Mouse (Mus musculus) neural tube, postnatal 0 days (tissue): ENCODE measurements around the gene Dpep1. TPM values are rescaled to one million over a fixed set of nuclear protein-coding genes. Genes with fewer than 3 reads are reported as not detected.

ENCODE experiments used
- polyA plus RNA-seq: library from polyadenylated mRNA; unstranded; fragments of >200 nt; fragmentation: Nextera tagmentation; extraction: Ambion mirVana; gene quantifications from 2 replicates; pipeline ENCODE4 v1.2.1, GENCODE M21; 2015

The Dpep1 gene
- polyA plus RNA-seq, result 1.4 and 2.3 TPM in 2 replicates

GRCm38 (mm10) chr8:123185566-123186409 is at the start of gene Dpep1:
Dpep1 (plus strand) TSS chr8:123186242.

GRCm38 (mm10) chr8:123157888-123158465 is 28.1 kb upstream of the Dpep1 start, which contains the start of gene Sult5a1:
Sult5a1 (minus strand) TSS chr8:123158315.

DNA sequence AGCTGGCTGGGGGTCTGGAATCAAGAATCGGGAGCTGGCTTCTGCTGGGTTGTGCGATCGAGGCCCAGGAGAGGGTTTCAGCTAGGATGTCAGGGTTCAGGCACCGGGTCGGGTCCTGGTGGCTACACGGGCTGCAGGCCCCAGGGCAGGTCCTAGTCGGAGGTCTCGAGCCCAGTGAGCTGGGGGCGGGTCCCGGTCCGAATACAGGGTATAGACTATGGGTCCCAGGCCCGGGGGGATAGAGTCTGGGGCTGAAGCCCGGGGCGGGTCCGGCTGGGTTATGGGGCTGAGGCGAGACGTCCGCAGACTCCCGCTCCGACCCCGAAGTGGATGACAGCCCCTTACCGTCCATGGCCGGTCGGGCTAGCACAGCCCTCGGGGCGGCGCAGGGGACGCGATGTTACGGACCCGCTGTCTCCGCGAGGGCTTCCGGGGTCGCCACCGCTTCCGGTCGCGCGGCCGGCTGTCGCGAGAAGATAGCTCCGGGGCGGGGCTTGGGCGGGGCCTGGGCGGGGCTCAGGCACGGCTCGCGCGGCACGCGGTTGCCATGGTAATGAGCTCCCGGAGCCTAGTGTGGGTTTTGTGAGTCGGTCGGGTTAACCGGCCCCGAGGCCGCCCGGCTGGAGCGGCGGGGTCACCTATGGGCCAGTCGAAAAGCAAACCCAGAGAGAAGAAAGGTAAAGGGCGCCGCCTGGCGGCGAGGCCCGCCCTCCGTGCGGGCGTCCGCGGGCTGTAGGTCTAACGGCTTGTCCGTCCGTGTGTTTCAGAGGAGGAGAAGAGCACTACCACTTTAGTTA is 26.5 kb downstream of the Dpep1 start, which contains the start of the genes Chmp1a and Spata33:
Gene Chmp1a (minus strand): TSS at position 443 of the 797 bp plus-strand sequence.
Gene Spata33 (plus strand): TSS at position 512 of the 797 bp plus-strand sequence.

DNA sequence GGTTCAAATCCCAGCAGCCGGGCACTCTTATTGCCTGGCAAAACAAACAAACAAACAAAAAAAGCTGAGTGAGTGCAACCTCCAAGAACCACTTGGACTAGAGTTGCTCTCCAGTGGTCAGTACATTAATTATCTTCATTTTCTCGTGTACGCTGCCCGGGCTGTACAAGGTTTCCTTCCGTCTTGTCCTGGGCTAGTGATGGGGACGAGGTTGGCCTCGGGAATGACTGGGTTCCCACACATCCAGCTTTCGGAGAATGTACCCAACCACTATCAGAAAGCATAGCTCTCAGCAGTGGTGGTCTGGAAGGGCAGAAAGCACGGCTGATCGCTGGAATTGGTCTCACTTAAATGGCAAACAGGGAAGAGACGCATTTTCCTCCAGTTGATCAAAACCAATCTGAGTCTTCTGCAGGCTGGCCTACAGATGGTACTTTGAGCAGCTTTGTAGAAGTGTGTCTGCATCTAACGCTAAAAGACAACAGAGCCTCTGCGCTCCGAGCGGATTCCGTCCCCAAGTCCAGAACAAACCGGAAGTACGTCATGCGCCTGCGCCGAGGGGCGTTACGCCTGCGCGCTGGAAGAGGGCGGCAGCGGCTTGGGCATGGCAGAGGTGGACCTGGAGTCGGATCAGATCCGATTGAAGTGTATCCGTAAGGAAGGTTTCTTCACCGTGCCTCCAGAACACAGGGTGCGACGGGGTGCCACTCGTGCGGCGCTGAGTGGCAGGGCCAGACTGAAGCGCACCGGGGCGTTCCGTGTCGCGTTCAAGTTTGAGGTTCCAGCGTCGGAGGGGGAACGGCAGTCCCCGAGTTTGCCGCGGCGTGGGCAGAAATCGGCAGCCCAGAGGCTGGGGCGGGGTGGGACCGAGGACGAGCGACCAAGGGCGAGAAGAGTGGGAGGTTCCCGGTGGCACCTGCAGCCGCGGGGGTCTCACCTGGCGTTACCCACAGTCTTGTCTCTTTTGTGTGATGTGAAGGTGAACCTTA is 38.5 kb downstream of the Dpep1 start, which contains the start of gene Cdk10:
Gene Cdk10 (plus strand): TSS at position 565 of the 989 bp plus-strand sequence.

DNA sequence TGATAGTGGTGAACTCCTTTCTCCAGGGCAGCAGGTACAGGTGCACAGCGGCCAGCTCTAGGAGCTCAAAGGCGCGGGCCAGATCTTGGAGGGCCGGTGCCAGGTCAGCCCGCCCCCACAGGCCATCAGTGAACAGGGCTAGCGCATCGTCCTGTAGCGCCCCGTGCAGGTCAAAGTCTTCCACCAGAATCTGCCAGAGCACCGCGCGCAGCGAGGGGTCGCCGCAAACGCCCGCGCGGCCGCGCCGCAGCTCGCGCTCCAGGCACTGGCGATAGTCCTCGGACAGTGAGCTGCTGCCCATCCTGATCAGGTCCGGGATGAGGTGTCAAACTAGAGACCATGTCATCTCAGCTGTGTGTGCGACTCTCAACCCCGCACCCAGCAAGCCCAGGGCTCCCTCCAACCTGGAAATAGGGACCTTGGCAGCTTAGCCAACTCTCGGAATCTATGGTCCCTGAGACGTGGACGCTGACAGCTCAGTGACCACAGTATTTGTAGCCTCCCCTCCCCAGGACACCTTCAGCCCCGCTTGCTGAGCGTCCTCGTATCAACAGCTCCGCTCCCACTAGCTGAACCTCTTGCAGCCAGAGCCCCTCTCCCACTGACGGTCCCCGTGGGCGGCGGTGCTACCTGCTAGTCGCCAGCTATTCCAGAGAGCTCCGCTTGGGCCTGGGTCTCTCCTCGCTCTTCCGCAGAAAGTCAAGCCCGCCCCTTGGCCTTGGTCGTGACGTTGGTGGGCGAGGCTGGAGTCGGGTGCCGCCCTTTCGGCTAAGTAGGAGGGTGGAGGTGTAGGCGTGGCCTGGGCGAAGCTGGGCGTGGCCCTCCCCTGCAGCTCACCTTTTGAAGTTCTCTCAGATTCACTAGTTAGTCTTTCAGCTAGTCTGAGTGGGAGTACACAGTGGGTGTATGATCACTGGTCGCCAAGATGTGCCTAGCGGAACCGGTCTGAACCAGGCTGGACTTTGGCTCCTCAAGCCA is 49.8 kb downstream of the Dpep1 start, which contains the start of gene Spata2l:
Gene Spata2l (minus strand): TSS at position 714 of the 978 bp plus-strand sequence.

Other genes starting within 250 kb of the Dpep1 start
- 77.8 and 81.7 TPM in 2 replicates for gene Ankrd11, start 144.0 kb upstream of the Dpep1 start, polyA plus RNA-seq
- 47.6 and 54.2 TPM in 2 replicates for gene Spg7, start 123.3 kb upstream of the Dpep1 start, polyA plus RNA-seq
- 727 and 861 TPM in 2 replicates for gene Rpl13, start 83.9 kb upstream of the Dpep1 start, polyA plus RNA-seq
- gene Cpne7, start 68.9 kb upstream of the Dpep1 start, polyA plus RNA-seq, result 8.8 and 11.8 TPM in 2 replicates
- gene Sult5a1, start 27.9 kb upstream of the Dpep1 start, polyA plus RNA-seq, result 3.3 and 4.5 TPM in 2 replicates
- gene Chmp1a, start 26.5 kb downstream of the Dpep1 start, polyA plus RNA-seq, result 159 and 169 TPM in 2 replicates
- 8.6 and 8.8 TPM in 2 replicates for gene Spata33, start 26.6 kb downstream of the Dpep1 start, polyA plus RNA-seq
- gene Cdk10, start 38.6 kb downstream of the Dpep1 start, polyA plus RNA-seq, result 41.0 and 46.2 TPM in 2 replicates
- gene Spata2l, start 50.0 kb downstream of the Dpep1 start, polyA plus RNA-seq, result 18.3 and 18.5 TPM in 2 replicates
- gene Zfp276, start 68.0 kb downstream of the Dpep1 start, polyA plus RNA-seq, result 15.3 and 18.2 TPM in 2 replicates
- 54.6 and 63.7 TPM in 2 replicates for gene Vps9d1, start 68.1 kb downstream of the Dpep1 start, polyA plus RNA-seq
- gene Fanca, start 132.3 kb downstream of the Dpep1 start, polyA plus RNA-seq, result 3.0 and 7.2 TPM in 2 replicates
- 31.8 and 35.0 TPM in 2 replicates for gene Spire2, start 146.5 kb downstream of the Dpep1 start, polyA plus RNA-seq
- 411 and 449 TPM in 2 replicates for gene Tcf25, start 187.5 kb downstream of the Dpep1 start, polyA plus RNA-seq
- gene Mc1r, start 220.9 kb downstream of the Dpep1 start, polyA plus RNA-seq, result 0.06 TPM in 1 of 2 replicates, not detected in the other
- gene Tubb3, start 225.2 kb downstream of the Dpep1 start, polyA plus RNA-seq, result 1,123 and 1,326 TPM in 2 replicates
- gene Def8, start 237.3 kb downstream of the Dpep1 start, polyA plus RNA-seq, result 36.5 and 39.5 TPM in 2 replicates